Mouse (Mus musculus): ENCODE measurements around the gene Exoc3l2.

Exoc3l2 gene

GRCm38 (mm10) chr7:19462884-19463381, at the start of gene Exoc3l2:
Gene Exoc3l2, plus strand, starts transcription at chr7:19463331.
- no peak for DNase-seq (ENCODE audit: low spot score in 2 of 2)

GRCm38 (mm10) chr7:19413525-19413924, 49.6 kb upstream of the Exoc3l2 start:
- no peak for DNase-seq (ENCODE audit: low spot score in 2 of 2)

- DNase-seq (ENCODE audit: low spot score in 2 of 2) = no peak
These were observed 46.5 kb upstream of the Exoc3l2 start for GRCm38 (mm10) chr7:19416590-19416989.

- no peak for DNase-seq (ENCODE audit: low spot score in 2 of 2)
These were observed 43.0 kb upstream of the Exoc3l2 start for GRCm38 (mm10) chr7:19420121-19420520.

GRCm38 (mm10) chr7:19420821-19421636, 42.1 kb upstream of the Exoc3l2 start:
- peak; percentile 65 to 91 for DNase-seq (ENCODE audit: low spot score in 2 of 2)

- no peak for DNase-seq (ENCODE audit: low spot score in 2 of 2)
These were observed 40.0 kb upstream of the Exoc3l2 start for GRCm38 (mm10) chr7:19423083-19423482.

- DNase-seq (ENCODE audit: low spot score in 2 of 2) = no peak
These were observed 39.1 kb upstream of the Exoc3l2 start for GRCm38 (mm10) chr7:19424051-19424450.

GRCm38 (mm10) chr7:19426349-19426748, 36.8 kb upstream of the Exoc3l2 start:
- no peak for DNase-seq (ENCODE audit: low spot score in 2 of 2)

GRCm38 (mm10) chr7:19426888-19427287, 36.2 kb upstream of the Exoc3l2 start:
- no peak for DNase-seq (ENCODE audit: low spot score in 2 of 2)

GRCm38 (mm10) chr7:19427999-19428650, 35.0 kb upstream of the Exoc3l2 start:
- DNase-seq (ENCODE audit: low spot score in 2 of 2) = peak in 1 of 2 experiments; percentile 67

- peak in 1 of 2 experiments; percentile 45 for DNase-seq (ENCODE audit: low spot score in 2 of 2)
These were observed 33.4 kb upstream of the Exoc3l2 start for GRCm38 (mm10) chr7:19429726-19430125.

- no peak for DNase-seq (ENCODE audit: low spot score in 2 of 2)
These were observed 32.7 kb upstream of the Exoc3l2 start for GRCm38 (mm10) chr7:19430402-19430801.

- DNase-seq (ENCODE audit: low spot score in 2 of 2) = no peak
These were observed 30.7 kb upstream of the Exoc3l2 start for GRCm38 (mm10) chr7:19432475-19432874.

GRCm38 (mm10) chr7:19436276-19436675, 26.9 kb upstream of the Exoc3l2 start:
- DNase-seq (ENCODE audit: low spot score in 2 of 2) = no peak

GRCm38 (mm10) chr7:19437048-19437447, 26.1 kb upstream of the Exoc3l2 start:
- no peak for DNase-seq (ENCODE audit: low spot score in 2 of 2)

GRCm38 (mm10) chr7:19441448-19442091, 21.6 kb upstream of the Exoc3l2 start:
- no peak for DNase-seq (ENCODE audit: low spot score in 2 of 2)

GRCm38 (mm10) chr7:19443344-19443743, 19.8 kb upstream of the Exoc3l2 start:
- peak; percentile 81 to 87 for DNase-seq (ENCODE audit: low spot score in 2 of 2)

- DNase-seq (ENCODE audit: low spot score in 2 of 2) = no peak
These were observed 18.3 kb upstream of the Exoc3l2 start for GRCm38 (mm10) chr7:19444801-19445200.

- DNase-seq (ENCODE audit: low spot score in 2 of 2) = no peak
These were observed 15.4 kb upstream of the Exoc3l2 start for GRCm38 (mm10) chr7:19447689-19448088.

GRCm38 (mm10) chr7:19449165-19449564, 14.0 kb upstream of the Exoc3l2 start:
- DNase-seq (ENCODE audit: low spot score in 2 of 2) = no peak

GRCm38 (mm10) chr7:19455186-19455585, 7.9 kb upstream of the Exoc3l2 start:
- no peak for DNase-seq (ENCODE audit: low spot score in 2 of 2)

GRCm38 (mm10) chr7:19455819-19456495, 7.2 kb upstream of the Exoc3l2 start:
- no peak for DNase-seq (ENCODE audit: low spot score in 2 of 2)

All from spleen, postnatal 10 days (tissue).